Mouse (Mus musculus): ENCODE results near the gene Endou. TPM values are rescaled to one million over a fixed set of nuclear protein-coding genes. Genes with fewer than 3 reads are reported as not detected.
"Not testable (repeated sequence)": the region's sequence is repeated elsewhere in the genome, so short reads cannot be mapped to it uniquely, and the experiment has no call there.

Endou gene
- polyA plus RNA-seq, 3 experiments from 2014 or later = not detected

DNA sequence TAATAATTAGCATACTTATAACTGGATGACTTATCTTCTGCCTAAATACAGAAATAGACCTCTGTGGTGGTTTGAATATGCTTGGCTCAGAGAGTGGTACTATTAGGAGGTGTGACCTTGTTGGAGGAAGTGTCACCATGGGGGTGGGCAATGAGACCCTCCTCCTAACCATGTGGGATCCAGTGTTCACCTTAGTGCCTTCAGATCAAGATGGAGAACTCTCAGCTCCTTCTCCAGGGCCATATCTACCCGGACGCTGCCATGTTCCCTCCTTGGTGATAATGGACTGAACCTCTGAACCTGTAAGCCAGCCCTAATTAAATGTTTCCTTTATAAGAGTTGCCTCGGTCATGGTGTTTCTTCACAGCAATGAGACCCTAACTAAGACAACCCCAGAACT is 53.8 kb downstream of the Endou start:
- no peak for ATAC-seq

- peak; percentile 60 for ATAC-seq
These were observed 55.2 kb downstream of the Endou start for GRCm38 (mm10) chr15:97675927-97676326.

- ATAC-seq = no peak
These were observed 56.7 kb downstream of the Endou start for GRCm38 (mm10) chr15:97674423-97674822.

DNA sequence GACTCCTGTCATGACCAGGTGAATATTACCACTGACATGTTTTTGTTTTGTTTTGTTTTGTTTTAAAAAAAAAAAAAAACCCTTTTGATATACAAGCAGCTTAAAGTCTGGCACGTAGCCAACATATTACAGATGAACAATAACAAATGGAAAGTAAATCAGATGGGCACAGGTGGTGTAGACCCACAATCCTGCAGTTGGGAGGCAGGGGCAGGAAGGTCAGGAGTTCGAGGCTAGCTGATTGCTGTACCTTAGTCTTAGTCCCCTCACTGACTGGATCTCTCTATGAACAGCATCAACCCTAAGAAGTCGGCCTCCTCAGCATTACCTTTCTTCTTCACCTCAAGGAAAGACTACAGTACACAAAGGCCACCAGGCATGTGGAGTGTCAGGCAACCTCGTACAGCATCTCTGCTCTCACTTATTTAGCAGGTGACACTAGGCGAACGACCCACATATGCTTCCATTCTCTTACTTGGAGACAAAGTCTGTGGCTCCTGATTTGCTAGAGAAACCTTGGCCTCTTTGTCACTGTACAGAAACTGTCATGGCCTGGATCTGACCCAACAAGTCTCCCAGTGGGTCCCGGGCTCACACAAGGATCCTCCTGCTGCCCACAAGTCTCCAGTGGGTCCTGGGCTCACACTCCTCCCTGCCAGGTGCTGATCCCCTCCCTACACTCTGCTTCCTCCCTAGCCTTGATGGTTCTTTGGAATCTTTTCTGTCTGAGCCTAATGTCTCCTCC is 57.7 kb downstream of the Endou start:
- ATAC-seq = no peak

GRCm38 (mm10) chr15:97672211-97672765 is 58.9 kb downstream of the Endou start:
- ATAC-seq = peak; percentile 34

DNA sequence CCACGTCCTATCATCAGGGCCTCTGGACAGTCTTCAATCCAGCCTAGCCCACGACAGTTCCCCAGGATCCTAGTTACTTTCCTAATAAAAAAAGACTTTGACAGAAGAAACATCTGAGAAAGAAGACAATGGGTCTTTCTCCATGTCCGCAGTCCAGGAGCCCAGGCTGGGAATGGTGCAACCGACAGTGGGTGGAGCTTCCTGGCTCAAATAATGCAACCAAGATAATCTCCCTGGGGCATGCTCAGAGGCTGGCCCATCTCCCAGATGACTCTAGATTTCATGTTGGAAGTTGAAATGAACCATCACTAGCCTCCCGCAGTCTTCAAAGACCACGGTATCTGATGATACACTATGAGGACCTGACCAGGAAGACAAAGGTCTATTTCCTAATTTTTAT is 60.6 kb downstream of the Endou start:
- ATAC-seq = no peak

DNA sequence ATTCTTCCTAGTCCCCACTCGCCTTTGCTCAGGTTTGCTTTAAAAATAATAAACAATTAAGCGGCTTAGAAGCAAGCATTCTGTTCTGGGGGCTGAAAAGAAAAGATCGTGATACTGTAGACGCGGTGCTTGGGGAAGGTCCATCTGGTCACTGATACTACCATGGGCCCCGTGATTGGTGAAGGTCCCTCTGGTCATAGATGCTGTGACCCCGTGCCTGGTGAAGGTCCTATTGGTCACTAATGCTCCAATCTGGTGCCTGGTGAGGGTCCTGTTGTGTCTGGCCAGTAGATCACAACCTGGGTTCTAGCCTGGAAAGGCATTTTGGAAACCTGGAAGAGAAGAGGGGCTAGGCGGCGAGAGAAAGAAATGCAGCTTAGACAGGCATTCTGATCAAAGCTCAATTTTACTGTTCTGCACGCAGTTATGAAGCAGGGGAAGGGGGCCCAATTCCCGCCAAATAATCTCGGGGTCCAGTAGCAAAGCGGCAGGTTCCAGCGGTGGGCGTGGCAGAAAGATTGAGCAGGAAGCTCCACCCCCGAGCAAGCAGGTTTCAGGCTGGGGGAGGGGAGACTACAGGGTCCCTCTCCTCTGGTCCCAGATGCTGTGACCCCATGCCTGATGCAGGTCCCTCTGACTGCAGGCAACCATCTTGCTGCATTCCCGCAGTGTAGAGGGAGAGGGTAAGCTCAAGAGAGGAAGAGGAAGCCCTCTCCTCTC is 62.8 kb downstream of the Endou start:
- ATAC-seq = not testable (repeated sequence)

- peak; percentile 15 for ATAC-seq
These were observed 63.7 kb downstream of the Endou start for GRCm38 (mm10) chr15:97667437-97667836.

DNA sequence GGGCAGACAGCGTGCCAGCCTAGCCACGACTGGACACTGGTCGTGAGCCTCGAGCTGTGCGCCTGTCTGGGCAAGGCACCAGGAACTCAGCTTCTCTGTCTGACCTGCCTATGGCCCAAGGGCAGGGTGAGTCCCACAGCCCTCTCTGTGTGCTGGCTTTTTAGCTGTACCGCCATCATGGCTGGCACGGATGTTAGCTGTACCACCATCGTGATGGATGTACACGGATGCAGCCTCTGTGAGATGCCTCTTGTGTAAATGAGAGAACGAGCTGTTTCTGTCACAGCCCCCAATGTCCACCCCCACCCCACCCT is 64.7 kb downstream of the Endou start:
- no peak for ATAC-seq

DNA sequence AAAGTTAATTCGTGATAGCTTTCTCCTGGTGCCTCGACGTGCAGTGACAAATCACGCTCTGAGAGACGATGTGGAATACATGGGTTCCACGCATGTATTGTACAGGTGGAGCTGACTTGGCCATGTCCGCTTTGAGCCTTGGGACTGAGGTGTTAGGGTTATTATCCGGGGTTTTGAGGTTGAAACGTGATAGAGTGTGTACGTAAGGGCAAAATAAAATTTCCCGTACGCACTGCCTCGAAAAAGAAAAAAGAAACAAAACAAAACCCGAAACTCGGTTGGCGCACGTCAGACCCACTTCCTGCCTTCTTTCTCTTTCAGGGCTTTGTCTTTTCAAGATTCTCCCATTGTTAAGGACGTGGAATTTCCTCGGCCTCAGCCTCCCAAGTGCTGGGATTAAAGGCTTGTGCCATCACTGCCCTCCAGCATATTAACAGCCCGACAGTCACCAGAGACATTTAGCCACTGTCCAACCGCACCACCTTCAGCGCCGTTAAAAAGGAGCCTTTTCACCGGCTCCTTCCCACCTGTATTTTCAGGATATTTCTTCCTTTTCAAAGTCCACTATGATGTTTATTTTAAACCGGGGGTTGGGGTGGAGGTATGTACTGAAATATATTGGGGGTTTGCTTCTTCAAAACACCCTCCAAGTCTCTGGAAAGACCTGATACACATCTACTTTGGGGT is 65.2 kb downstream of the Endou start:
- ATAC-seq = peak; percentile 56

DNA sequence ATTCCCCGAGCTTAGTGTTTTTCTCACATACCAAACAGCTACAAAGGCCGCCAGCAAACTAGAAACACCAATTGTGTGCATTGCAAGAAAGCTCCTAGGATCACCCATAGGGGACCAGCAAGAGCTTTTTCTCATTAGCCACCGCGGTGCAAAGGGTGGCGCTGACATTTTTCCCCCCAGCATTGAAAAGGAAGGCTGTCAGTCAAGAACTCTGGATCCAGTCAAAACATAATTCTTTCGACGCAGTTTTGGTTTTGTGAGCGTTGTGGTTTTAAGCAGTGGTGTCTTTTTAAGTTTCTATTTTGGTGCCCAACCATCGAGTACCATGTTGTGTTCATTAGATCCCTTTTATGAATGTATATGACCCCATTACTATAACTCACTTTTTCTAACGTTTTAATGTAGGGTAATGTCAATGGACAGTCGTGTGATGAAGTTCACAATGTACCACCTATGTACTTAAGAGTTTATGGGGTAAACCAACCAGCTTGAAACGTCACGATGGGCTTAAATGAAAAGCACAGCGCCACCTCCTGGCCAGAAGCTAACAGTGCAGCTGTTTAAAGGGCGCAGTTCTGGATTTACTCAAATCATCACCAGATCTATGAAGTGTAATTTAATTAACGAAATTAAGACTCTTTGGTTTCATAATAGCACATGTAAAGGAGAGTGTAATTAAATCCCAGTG is 66.0 kb downstream of the Endou start:
- ATAC-seq = peak; percentile 16

GRCm38 (mm10) chr15:97663750-97664406 is 67.3 kb downstream of the Endou start:
- ATAC-seq = peak; percentile 61

Other genes with a start within 250 kb of the Endou start
- 10 to 100 TPM; 17.3 to 34.2 (median 22.8) TPM for gene Rpap3, start 25.5 kb downstream of the Endou start, polyA plus RNA-seq (2017; shearing (Covaris generic))
- gene Rapgef3, start 36.6 kb upstream of the Endou start, polyA plus RNA-seq (2017; shearing (Covaris generic)) = not detected
- 10 to 100 TPM; 30.1 to 34.1 (median 30.8) TPM for gene Slc48a1, start 47.2 kb upstream of the Endou start, polyA plus RNA-seq (2017; shearing (Covaris generic))
- gene Hdac7, start 113.2 kb upstream of the Endou start, polyA plus RNA-seq (2017; shearing (Covaris generic)) = 10 to 100 TPM; 47.2 to 80.6 (median 77.9) TPM
- gene Vdr, start 179.3 kb upstream of the Endou start, polyA plus RNA-seq (2017; shearing (Covaris generic)) = 1 to 10 TPM in 2 of 3 experiments, under 1 TPM in 1; 0.16 to 2.8 (median 2.1) TPM
- 10 to 100 TPM; 18.8 to 32.3 (median 28.5) TPM for gene Tmem106c, start 232.9 kb upstream of the Endou start, polyA plus RNA-seq (2017; shearing (Covaris generic))

All from inflammation-experienced regulatory T-cells, adult 6 months (primary cell).